Mouse (Mus musculus): ENCODE results near the gene Rasgef1b. TPM values are rescaled to one million over a fixed set of nuclear protein-coding genes. Genes with fewer than 3 reads are reported as not detected.
"Not testable (repeated sequence)": the region's sequence is repeated elsewhere in the genome, so short reads cannot be mapped to it uniquely, and the experiment has no call there.

The Rasgef1b gene
- polyA plus RNA-seq, 1 experiment from 2014 or later = 30.5 TPM

- WGBS = 79% methylated on average over 11 of the region's 11 CpGs
- H3K4me2 ChIP-seq (replicated peaks) = no peak overlapping the region
- H3K36me3 ChIP-seq = peaks cover 40% of the 10 kb centered on the region
- no peaks in the 10 kb centered on the region for H3K4me1 ChIP-seq
- no peak overlapping the region for H3K27ac ChIP-seq
- ATAC-seq (ENCODE audit: low FRiP score) = no peak
- no peak overlapping the region for H3K9ac ChIP-seq
- H3K9me3 ChIP-seq (replicated peaks) = no peaks in the 10 kb centered on the region
- H3K4me3 ChIP-seq = no peak overlapping the region
- H3K27me3 ChIP-seq = no peaks in the 10 kb centered on the region
Observed at GRCm38 (mm10) chr5:99236888-99237752, 491.7 kb downstream of the Rasgef1b start.

GRCm38 (mm10) chr5:99236431-99236830 is 492.4 kb downstream of the Rasgef1b start:
- H3K4me3 ChIP-seq = no peak overlapping the region
- peaks cover 46% of the 10 kb centered on the region for H3K36me3 ChIP-seq
- no peak for ATAC-seq (ENCODE audit: low FRiP score)
- no peak overlapping the region for H3K9ac ChIP-seq
- no peaks in the 10 kb centered on the region for H3K4me1 ChIP-seq
- no peaks in the 10 kb centered on the region for H3K9me3 ChIP-seq (replicated peaks)
- no peak overlapping the region for H3K4me2 ChIP-seq (replicated peaks)
- no peaks in the 10 kb centered on the region for H3K27me3 ChIP-seq
- 88% methylated on average over 4 of the region's 4 CpGs for WGBS
- no peak overlapping the region for H3K27ac ChIP-seq

GRCm38 (mm10) chr5:99234275-99234674 is 494.6 kb downstream of the Rasgef1b start:
- Histone ChIP-seq H3K27me3 (no peaks in the 10 kb centered on the region), H3K4me3 (no peak overlapping the region), H3K27ac (no peak overlapping the region), H3K4me1 (no peaks in the 10 kb centered on the region), H3K4me2 (replicated peaks) (no peak overlapping the region), H3K9me3 (replicated peaks) (no peaks in the 10 kb centered on the region), H3K9ac (no peak overlapping the region), H3K36me3 (peaks cover 33% of the 10 kb centered on the region)
- no peak for ATAC-seq (ENCODE audit: low FRiP score)
- 94% methylated on average over 17 of the region's 17 CpGs for WGBS

GRCm38 (mm10) chr5:99233176-99233575 is 495.7 kb downstream of the Rasgef1b start:
- H3K4me1 ChIP-seq = no peaks in the 10 kb centered on the region
- peaks cover 31% of the 10 kb centered on the region for H3K36me3 ChIP-seq
- ATAC-seq (ENCODE audit: low FRiP score) = no peak

GRCm38 (mm10) chr5:99232410-99232809 is 496.5 kb downstream of the Rasgef1b start:
- no peak overlapping the region for H3K4me3 ChIP-seq
- no peaks in the 10 kb centered on the region for H3K27me3 ChIP-seq
- no peak overlapping the region for H3K4me2 ChIP-seq (replicated peaks)
- H3K9ac ChIP-seq = no peak overlapping the region
- H3K4me1 ChIP-seq = no peaks in the 10 kb centered on the region
- H3K36me3 ChIP-seq = peaks cover 39% of the 10 kb centered on the region
- ATAC-seq (ENCODE audit: low FRiP score) = no peak
- H3K9me3 ChIP-seq (replicated peaks) = no peaks in the 10 kb centered on the region
- no peak overlapping the region for H3K27ac ChIP-seq
- 84% methylated on average over 8 of the region's 8 CpGs for WGBS

More at GRCm38 (mm10) chr5:99233176-99233575, 495.7 kb downstream of the Rasgef1b start:
- H3K27ac ChIP-seq = no peak overlapping the region
- no peak overlapping the region for H3K4me2 ChIP-seq (replicated peaks)
- 81% methylated on average over 3 of the region's 3 CpGs for WGBS
- no peak overlapping the region for H3K9ac ChIP-seq
- H3K9me3 ChIP-seq (replicated peaks) = no peaks in the 10 kb centered on the region
- H3K27me3 ChIP-seq = no peaks in the 10 kb centered on the region
- no peak overlapping the region for H3K4me3 ChIP-seq

- Histone ChIP-seq H3K9ac (no peak overlapping the region), H3K4me2 (replicated peaks) (no peak overlapping the region), H3K9me3 (replicated peaks) (no peaks in the 10 kb centered on the region), H3K4me1 (no peaks in the 10 kb centered on the region), H3K27me3 (no peaks in the 10 kb centered on the region), H3K4me3 (no peak overlapping the region), H3K36me3 (peaks cover 47% of the 10 kb centered on the region), H3K27ac (no peak overlapping the region)
- no peak for ATAC-seq (ENCODE audit: low FRiP score)
- 96% methylated on average over 7 of the region's 7 CpGs for WGBS
Observed at GRCm38 (mm10) chr5:99230476-99230875, 498.4 kb downstream of the Rasgef1b start.

GRCm38 (mm10) chr5:99227361-99227760 is 501.5 kb downstream of the Rasgef1b start:
- Histone ChIP-seq H3K9ac (no peak overlapping the region), H3K27me3 (no peaks in the 10 kb centered on the region), H3K4me2 (replicated peaks) (no peak overlapping the region), H3K4me3 (no peak overlapping the region), H3K9me3 (replicated peaks) (no peaks in the 10 kb centered on the region), H3K27ac (no peak overlapping the region), H3K36me3 (peaks cover 42% of the 10 kb centered on the region), H3K4me1 (peaks cover 6% of the 10 kb centered on the region)
- no peak for ATAC-seq (ENCODE audit: low FRiP score)
- 74% methylated on average over 4 of the region's 4 CpGs for whole genome bisulfite sequencing

GRCm38 (mm10) chr5:99224571-99225011 is 504.3 kb downstream of the Rasgef1b start:
- WGBS = 46% methylated on average over 5 of the region's 5 CpGs
- no peak for ATAC-seq (ENCODE audit: low FRiP score)
- Histone ChIP-seq H3K4me3 (no peak overlapping the region), H3K9ac (no peak overlapping the region), H3K27ac (no peak overlapping the region), H3K9me3 (replicated peaks) (0 out of 2 replicates have a peak, but pooled peaks cover 3% of the 10 kb centered on the region), H3K36me3 (peaks cover 49% of the 10 kb centered on the region), H3K27me3 (no peaks in the 10 kb centered on the region), H3K4me1 (peaks cover 6% of the 10 kb centered on the region), H3K4me2 (replicated peaks) (no peak overlapping the region)

GRCm38 (mm10) chr5:99223869-99224498 is 504.9 kb downstream of the Rasgef1b start:
- Histone ChIP-seq H3K27me3 (no peaks in the 10 kb centered on the region), H3K9me3 (replicated peaks) (0 out of 2 replicates have a peak, but pooled peaks cover 3% of the 10 kb centered on the region), H3K4me1 (peaks cover 6% of the 10 kb centered on the region), H3K4me2 (replicated peaks) (no peak overlapping the region), H3K27ac (no peak overlapping the region), H3K9ac (no peak overlapping the region), H3K36me3 (peaks cover 47% of the 10 kb centered on the region), H3K4me3 (no peak overlapping the region)
- no peak for ATAC-seq (ENCODE audit: low FRiP score)
- WGBS = 63% methylated on average over 15 of the region's 15 CpGs

- WGBS = 62% methylated on average over 5 of the region's 5 CpGs
- no peak overlapping the region for H3K4me3 ChIP-seq
- no peak overlapping the region for H3K9ac ChIP-seq
- no peak overlapping the region for H3K27ac ChIP-seq
- ATAC-seq (ENCODE audit: low FRiP score) = no peak
- peaks cover 2% of the 10 kb centered on the region; the same call in 1 of the 2 replicates for H3K4me1 ChIP-seq
- no peaks in the 10 kb centered on the region for H3K27me3 ChIP-seq
- 0 out of 2 replicates have a peak, but pooled peaks cover 3% of the 10 kb centered on the region for H3K9me3 ChIP-seq (replicated peaks)
- peaks cover 42% of the 10 kb centered on the region for H3K36me3 ChIP-seq
- H3K4me2 ChIP-seq (replicated peaks) = no peak overlapping the region
Observed at GRCm38 (mm10) chr5:99218385-99218784, 510.5 kb downstream of the Rasgef1b start.

GRCm38 (mm10) chr5:99216588-99217152 is 512.2 kb downstream of the Rasgef1b start:
- H3K4me2 ChIP-seq (replicated peaks); ATAC-seq (ENCODE audit: low FRiP score); H3K27ac ChIP-seq; H3K27me3 ChIP-seq; H3K4me3 ChIP-seq; H3K9ac ChIP-seq; H3K9me3 ChIP-seq (replicated peaks); H3K4me1 ChIP-seq: not testable (repeated sequence)
- WGBS = 94% methylated on average over 1 of the region's 1 CpGs
- H3K36me3 ChIP-seq = peaks cover 29% of the 10 kb centered on the region
